14 mouse cellular contexts compared by ENCODE assay signal in the genomic region with DNA sequence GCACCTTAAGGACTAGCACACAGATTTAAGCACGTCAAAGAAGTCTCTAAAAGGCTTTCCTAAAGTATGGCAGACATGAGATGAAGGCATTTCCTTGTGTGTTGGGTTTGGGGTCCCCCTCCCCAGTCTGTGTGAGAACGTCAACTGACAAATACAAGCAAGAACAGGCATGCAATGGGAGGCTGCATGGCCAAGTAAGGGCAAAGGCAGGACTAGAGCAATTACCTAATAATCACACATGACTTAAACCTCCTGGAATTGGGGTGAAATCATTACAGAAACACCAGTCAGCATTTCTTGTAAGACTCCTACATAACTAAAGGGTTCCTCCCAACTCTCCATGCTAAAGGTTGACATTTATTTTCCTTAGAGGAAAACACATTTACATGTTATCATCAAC.
DNase-seq lines count a peak whose midpoint lies in the region.
"Had no signal": no experiment of that assay in that cellular context is flagged by ENCODE, and none has a peak within 500 bp of the region (broad histone marks: within the 10 kb centered on the region; RNA-seq: fewer than 3 reads in every experiment).

No protein-coding gene starts in this region.

- peak; percentile 8 for DNase-seq in adrenal gland, postnatal 14 days
- DNase-seq in adrenal gland, postnatal 4 days (ENCODE audit: low spot score in 2 of 2): no peak
- DNase-seq in lung, postnatal 36 days: peak; percentile 7
- no peak for DNase-seq in lung, postnatal 14 days
- DNase-seq in NIH3T3 (ENCODE audit: low read depth): peak; percentile 4
- DNase-seq in skeletal muscle tissue, adult 2 months (ENCODE audit: low read depth, low spot score): peak; percentile 9
- no peak for DNase-seq in frontal cortex, postnatal 10 days (ENCODE audit: low spot score in 2 of 2)
- DNase-seq: adrenal gland, postnatal 25 days; cerebellum, adult 11-12 months; cerebellum, adult 9-10 months; cerebellum, postnatal 25 days; gastrocnemius, postnatal 14 days; heart, adult 2 months; heart, postnatal 14 days had no signal

Comparison
In these comparisons a context has a peak if more than half of its experiments do, and no peak if none do; other contexts are left out.
1. DNase-seq: peak in adrenal gland, postnatal 14 days (single experiment), lung, postnatal 36 days (single experiment), NIH3T3 (single experiment) and skeletal muscle tissue, adult 2 months (single experiment); none in adrenal gland, postnatal 4 days (0 of 2), lung, postnatal 14 days (single experiment) and frontal cortex, postnatal 10 days (0 of 2).